Mouse (Mus musculus) megakaryocyte, embryonic 14.5 days (primary cell): ENCODE measurements around the gene Ccdc114. TPM values are rescaled to one million over a fixed set of nuclear protein-coding genes. Genes with fewer than 3 reads are reported as not detected.
A peak's percentile ranks its signal among the peaks of the same experiment; 100 is the strongest.

Experiments used
- H3K27me3 ChIP-seq: replicated peaks from 2 replicates; pipeline ENCODE3; 2012; ENCODE audit warnings: inconsistent platforms
- H3K36me3 ChIP-seq: replicated peaks from 2 replicates; pipeline ENCODE3; 2012; ENCODE audit warnings: low read length, inconsistent platforms, mixed read lengths
- H3K4me1 ChIP-seq: 2 replicates; pipeline ENCODE4 v1.6.1; 2012; ENCODE audit warnings: inconsistent platforms
- H3K4me3 ChIP-seq: replicated peaks from 2 replicates; pipeline ENCODE3; 2012; ENCODE audit warnings: moderate library complexity, mild to moderate bottlenecking, inconsistent platforms
- H3K9me3 ChIP-seq: 2 replicates; pipeline ENCODE4 v1.6.1; 2012; ENCODE audit warnings: inconsistent platforms
- FLI1 ChIP-seq: IDR thresholded peaks from 2 replicates; pipeline ENCODE4 v1.6.1; 2012; ENCODE audit warnings: low read length, inconsistent platforms, mixed read lengths
- GATA1 ChIP-seq: IDR thresholded peaks from 3 replicates; pipeline ENCODE4 v1.6.1; 2012; ENCODE audit warnings: mixed read lengths, low read length, inconsistent platforms, borderline replicate concordance
- polyA plus RNA-seq: library from polyadenylated mRNA; stranded (reverse); fragments of >175 nt; gene quantifications from 2 replicates; pipeline ENCODE4 v1.2.3, GENCODE M21; 2012; ENCODE audit warnings: low replicate concordance; ENCODE audit not compliant: insufficient read depth

The Ccdc114 gene
- polyA plus RNA-seq, 1 experiment = 0.82 TPM

DNA sequence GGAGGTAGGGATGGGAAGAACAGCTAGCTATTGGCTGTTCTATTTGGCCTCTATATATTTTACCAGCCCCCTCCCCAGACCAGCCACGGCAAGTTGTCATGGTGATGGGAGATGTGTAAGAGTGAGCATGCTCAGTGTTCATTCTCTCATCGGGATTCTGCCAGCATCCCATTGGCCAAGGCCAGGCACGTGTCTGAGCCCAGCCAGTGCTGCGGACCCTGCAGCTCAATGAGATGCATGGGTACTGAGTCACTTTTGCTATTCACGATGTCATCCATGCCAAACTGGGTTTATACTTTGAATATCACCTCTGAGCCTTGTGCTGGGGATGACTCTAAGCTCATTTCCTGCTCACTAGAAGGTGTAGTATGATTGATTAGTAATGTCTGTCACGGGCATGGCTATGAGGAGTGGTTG, 49.4 kb downstream of the Ccdc114 start:
- no peak overlapping the region for H3K4me3 ChIP-seq
- no peaks in the 10 kb centered on the region for H3K36me3 ChIP-seq
- H3K9me3 ChIP-seq = no peaks in the 10 kb centered on the region
- H3K4me1 ChIP-seq = peaks cover 6% of the 10 kb centered on the region
- peaks cover 56% of the 10 kb centered on the region for H3K27me3 ChIP-seq
- TF ChIP-seq GATA1 = no peak
- TF ChIP-seq FLI1 = no peak

DNA sequence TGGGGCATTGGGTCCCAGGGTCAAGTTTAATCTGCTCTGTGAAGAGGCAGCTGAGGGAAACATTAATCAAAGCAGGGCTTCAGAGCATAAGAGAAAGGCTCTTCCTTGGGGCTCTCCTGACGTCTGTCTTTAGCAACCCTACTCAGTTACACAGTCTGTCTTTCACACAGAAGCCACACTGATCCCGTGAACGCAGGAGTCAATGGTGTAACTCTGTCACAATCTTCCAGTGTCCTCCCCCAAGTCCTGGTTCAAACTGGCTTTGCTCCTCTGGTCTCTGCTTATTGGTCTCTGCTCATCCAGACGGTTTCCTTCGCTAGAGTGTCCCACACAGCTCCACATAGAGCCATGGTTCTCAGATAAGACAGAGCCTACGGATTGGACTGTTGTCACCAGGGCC, 50.2 kb downstream of the Ccdc114 start:
- Histone ChIP-seq H3K27me3 (peaks cover 56% of the 10 kb centered on the region), H3K4me1 (peaks cover 6% of the 10 kb centered on the region), H3K9me3 (no peaks in the 10 kb centered on the region), H3K4me3 (no peak overlapping the region), H3K36me3 (no peaks in the 10 kb centered on the region)
- TF ChIP-seq FLI1 (no peak), GATA1 (no peak)

GRCm38 (mm10) chr7:45974512-45974911, 50.6 kb downstream of the Ccdc114 start:
- Histone ChIP-seq H3K4me3 (no peak overlapping the region), H3K9me3 (no peaks in the 10 kb centered on the region), H3K4me1 (peaks cover 6% of the 10 kb centered on the region), H3K36me3 (no peaks in the 10 kb centered on the region), H3K27me3 (peaks cover 58% of the 10 kb centered on the region)
- TF ChIP-seq FLI1 (no peak), GATA1 (no peak)

DNA sequence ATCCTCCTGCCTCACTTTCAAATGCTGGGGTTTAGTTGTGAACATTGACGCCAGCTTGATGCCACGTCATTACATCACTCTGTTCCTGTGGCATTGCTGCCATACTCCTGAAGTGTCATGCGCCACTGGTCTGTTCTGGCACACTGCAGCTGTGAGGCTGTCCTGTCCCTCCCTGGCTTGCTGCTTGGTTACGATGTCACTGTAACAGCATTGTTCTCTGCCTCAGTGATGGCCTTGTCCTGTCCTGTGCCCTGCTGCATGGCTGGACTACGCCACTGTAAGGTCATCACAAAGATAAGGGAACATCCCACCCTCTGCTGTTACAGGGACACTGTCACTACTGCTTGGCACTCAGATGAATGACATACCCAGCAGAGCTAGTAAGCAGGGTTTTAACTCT, 57.7 kb downstream of the Ccdc114 start:
- no peak for TF ChIP-seq FLI1
- no peak for TF ChIP-seq GATA1

GRCm38 (mm10) chr7:45986893-45987292, 63.0 kb downstream of the Ccdc114 start:
- peaks cover 59% of the 10 kb centered on the region for H3K27me3 ChIP-seq
- TF ChIP-seq FLI1 (no peak), GATA1 (no peak)
- peaks cover 3% of the 10 kb centered on the region; the same call in 1 of the 2 replicates for H3K4me1 ChIP-seq
- no peak overlapping the region for H3K4me3 ChIP-seq
- no peaks in the 10 kb centered on the region for H3K9me3 ChIP-seq
- no peaks in the 10 kb centered on the region for H3K36me3 ChIP-seq

More for the DNA sequence above, 57.7 kb downstream of the Ccdc114 start:
- Histone ChIP-seq H3K36me3 (no peaks in the 10 kb centered on the region), H3K27me3 (peaks cover 74% of the 10 kb centered on the region), H3K4me1 (peaks cover 3% of the 10 kb centered on the region; the same call in 1 of the 2 replicates), H3K9me3 (no peaks in the 10 kb centered on the region), H3K4me3 (peak overlapping the region; percentile 59)

GRCm38 (mm10) chr7:45988344-45988743, 64.5 kb downstream of the Ccdc114 start:
- Histone ChIP-seq H3K4me3 (no peak overlapping the region), H3K4me1 (peaks cover 3% of the 10 kb centered on the region; the same call in 1 of the 2 replicates), H3K36me3 (no peaks in the 10 kb centered on the region), H3K9me3 (no peaks in the 10 kb centered on the region; the same call in 1 of the 2 replicates), H3K27me3 (peaks cover 55% of the 10 kb centered on the region)
- TF ChIP-seq GATA1 (no peak), FLI1 (no peak)

DNA sequence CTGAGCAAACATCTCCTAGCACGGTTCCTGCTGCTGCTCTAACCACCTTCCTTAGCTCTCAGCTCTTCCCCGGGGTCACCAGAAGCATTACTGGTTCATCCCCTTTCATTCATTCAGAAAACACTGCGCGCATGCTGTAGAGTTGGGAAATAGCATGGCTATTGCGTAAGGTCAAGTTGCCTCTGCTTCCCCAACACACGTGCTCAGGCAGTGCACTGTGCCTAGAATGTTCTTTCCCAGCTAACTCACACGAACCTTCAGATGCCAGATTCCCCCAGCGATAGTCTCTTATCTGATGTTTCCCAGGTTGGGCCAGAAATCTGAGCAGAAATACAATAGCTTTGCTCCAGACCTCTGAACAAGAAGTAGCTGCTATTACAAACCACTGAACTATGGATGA, 68.6 kb downstream of the Ccdc114 start:
- peaks cover 3% of the 10 kb centered on the region; the same call in 1 of the 2 replicates for H3K4me1 ChIP-seq
- TF ChIP-seq FLI1 (no peak), GATA1 (no peak)
- no peaks in the 10 kb centered on the region for H3K36me3 ChIP-seq
- peaks cover 64% of the 10 kb centered on the region for H3K27me3 ChIP-seq
- H3K4me3 ChIP-seq = no peak overlapping the region
- no peaks in the 10 kb centered on the region; the same call in 1 of the 2 replicates for H3K9me3 ChIP-seq

Other genes with a start within 250 kb of the Ccdc114 start
- not detected in 2 replicates for gene Ntn5, start 240.1 kb upstream of the Ccdc114 start, polyA plus RNA-seq
- not detected in 2 replicates for gene Sec1, start 229.7 kb upstream of the Ccdc114 start, polyA plus RNA-seq
- 1.1 and 3.5 TPM in 2 replicates for gene Car11, start 224.2 kb upstream of the Ccdc114 start, polyA plus RNA-seq
- gene Dbp, start 219.0 kb upstream of the Ccdc114 start, polyA plus RNA-seq = 23.4 and 41.9 TPM in 2 replicates
- gene Rpl18, start 208.6 kb upstream of the Ccdc114 start, polyA plus RNA-seq = 10,199 and 14,647 TPM in 2 replicates
- 242 and 413 TPM in 2 replicates for gene Sphk2, start 206.1 kb upstream of the Ccdc114 start, polyA plus RNA-seq
- gene Fam83e, start 202.9 kb upstream of the Ccdc114 start, polyA plus RNA-seq = not detected in 2 replicates
- gene Spaca4, start 198.3 kb upstream of the Ccdc114 start, polyA plus RNA-seq = not detected in 2 replicates
- gene Lmtk3, start 140.3 kb upstream of the Ccdc114 start, polyA plus RNA-seq = 0.67 and 0.79 TPM in 2 replicates
- gene Sult2b1, start 139.4 kb upstream of the Ccdc114 start, polyA plus RNA-seq = 1.00 TPM in 1 of 2 replicates, not detected in the other
- gene Cyth2, start 109.5 kb upstream of the Ccdc114 start, polyA plus RNA-seq = 157 and 160 TPM in 2 replicates
- gene Kcnj14, start 99.3 kb upstream of the Ccdc114 start, polyA plus RNA-seq = 0.08 and 0.82 TPM in 2 replicates
- 6.0 and 20.5 TPM in 2 replicates for gene Grwd1, start 93.1 kb upstream of the Ccdc114 start, polyA plus RNA-seq
- 331 and 1,292 TPM in 2 replicates for gene Kdelr1, start 51.3 kb upstream of the Ccdc114 start, polyA plus RNA-seq
- 0.31 and 2.6 TPM in 2 replicates for gene Grin2d, start 45.7 kb upstream of the Ccdc114 start, polyA plus RNA-seq
- gene Syngr4, start 27.4 kb upstream of the Ccdc114 start, polyA plus RNA-seq = 2.7 and 6.4 TPM in 2 replicates
- gene Tmem143, start 27.1 kb upstream of the Ccdc114 start, polyA plus RNA-seq = 19.2 and 32.5 TPM in 2 replicates
- 176 and 453 TPM in 2 replicates for gene Emp3, start 2.7 kb upstream of the Ccdc114 start, polyA plus RNA-seq
- gene Abcc6, start 106.2 kb downstream of the Ccdc114 start, polyA plus RNA-seq = not detected in 2 replicates
- gene Nomo1, start 109.6 kb downstream of the Ccdc114 start, polyA plus RNA-seq = 172 and 218 TPM in 2 replicates
- 1.1 TPM in 1 of 2 replicates, not detected in the other for gene Kcnj11, start 176.7 kb downstream of the Ccdc114 start, polyA plus RNA-seq